Mouse (Mus musculus): ENCODE measurements around the gene Tln1.

GRCm38 (mm10) chr4:43598200-43598599 is 35.7 kb upstream of the Tln1 start:
- TF ChIP-seq USF1 (IDR thresholded peaks at IDR 0.05; ENCODE audit: low read depth, low read length): no peak
- no peak for TF ChIP-seq POLR2AphosphoS2 (IDR thresholded peaks at IDR 0.05; ENCODE audit: low read depth, low read length)
- no peak for TF ChIP-seq NRF1 (IDR thresholded peaks at IDR 0.05; ENCODE audit: low read depth, low read length)
